Mouse (Mus musculus): ENCODE data around the gene Pih1d1. TPM values are rescaled to one million over a fixed set of nuclear protein-coding genes. Genes with fewer than 3 reads are reported as not detected.

Gene Pih1d1
- total RNA-seq, 2 experiments from 2014 or later, result 43.0 to 46.1 TPM

- TF ChIP-seq CTCF (conservative IDR thresholded peaks at IDR 0.05), result no peak
- peak overlapping the region; percentile 62 for H3K4me3 ChIP-seq
- H3K27ac ChIP-seq, result peak overlapping the region; percentile 94
- DNase-seq (ENCODE audit: low spot score in 2 of 2), result no peak
Observed at GRCm38 (mm10) chr7:45129318-45129717, 24.8 kb upstream of the Pih1d1 start.

GRCm38 (mm10) chr7:45129776-45130512 is 24.2 kb upstream of the Pih1d1 start:
- TF ChIP-seq CTCF (conservative IDR thresholded peaks at IDR 0.05), result no peak
- peak overlapping the region; percentile 62; the same call in 1 of the 2 replicates for H3K4me3 ChIP-seq
- peak overlapping the region; percentile 94 for H3K27ac ChIP-seq

GRCm38 (mm10) chr7:45131850-45132249 is 22.3 kb upstream of the Pih1d1 start:
- DNase-seq (ENCODE audit: low spot score in 2 of 2), result no peak
- Histone ChIP-seq H3K27ac (no peak overlapping the region), H3K4me3 (no peak overlapping the region)
- TF ChIP-seq CTCF (conservative IDR thresholded peaks at IDR 0.05), result no peak

More at GRCm38 (mm10) chr7:45129776-45130512, 24.2 kb upstream of the Pih1d1 start:
- DNase-seq (ENCODE audit: low spot score in 2 of 2), result no peak

- DNase-seq (ENCODE audit: low spot score in 2 of 2), result no peak
Observed at GRCm38 (mm10) chr7:45133446-45134159, 20.5 kb upstream of the Pih1d1 start.

GRCm38 (mm10) chr7:45134544-45135026 is 19.5 kb upstream of the Pih1d1 start:
- Histone ChIP-seq H3K27ac (no peak overlapping the region), H3K4me3 (no peak overlapping the region)
- no peak for DNase-seq (ENCODE audit: low spot score in 2 of 2)
- no peak for TF ChIP-seq CTCF (conservative IDR thresholded peaks at IDR 0.05)

More at GRCm38 (mm10) chr7:45133446-45134159, 20.5 kb upstream of the Pih1d1 start:
- peak; percentile 59 for TF ChIP-seq CTCF (conservative IDR thresholded peaks at IDR 0.05)
- Histone ChIP-seq H3K4me3 (no peak overlapping the region), H3K27ac (no peak overlapping the region)

GRCm38 (mm10) chr7:45135370-45135769 is 18.7 kb upstream of the Pih1d1 start:
- Histone ChIP-seq H3K4me3 (peak overlapping the region; percentile 72), H3K27ac (no peak overlapping the region; the same call in 1 of the 2 replicates)
- TF ChIP-seq CTCF (conservative IDR thresholded peaks at IDR 0.05), result no peak
- no peak for DNase-seq (ENCODE audit: low spot score in 2 of 2)

- DNase-seq (ENCODE audit: low spot score in 2 of 2), result peak; percentile 87 to 88
- H3K27ac ChIP-seq, result peak within 1 kb of the TSS; percentile 81
- H3K4me3 ChIP-seq, result peak within 1 kb of the TSS; percentile 72
- peak; percentile 99 for TF ChIP-seq CTCF (conservative IDR thresholded peaks at IDR 0.05)
Observed at GRCm38 (mm10) chr7:45135993-45136567, 18.0 kb upstream of the Pih1d1 start, which contains the start of the genes Gm45713 and Flt3l. Gene Gm45713 (minus strand): TSS chr7:45136231. Gene Flt3l (minus strand): TSS chr7:45136432.

GRCm38 (mm10) chr7:45137171-45138006 is 16.7 kb upstream of the Pih1d1 start:
- DNase-seq (ENCODE audit: low spot score in 2 of 2), result no peak
- H3K27ac ChIP-seq, result no peak overlapping the region
- H3K4me3 ChIP-seq, result no peak overlapping the region
- no peak for TF ChIP-seq CTCF (conservative IDR thresholded peaks at IDR 0.05)

- Histone ChIP-seq H3K4me3 (no peak overlapping the region), H3K27ac (no peak overlapping the region)
- DNase-seq (ENCODE audit: low spot score in 2 of 2), result no peak
- TF ChIP-seq CTCF (conservative IDR thresholded peaks at IDR 0.05), result no peak
Observed at GRCm38 (mm10) chr7:45138403-45138802, 15.7 kb upstream of the Pih1d1 start.

- no peak for TF ChIP-seq CTCF (conservative IDR thresholded peaks at IDR 0.05)
- Histone ChIP-seq H3K27ac (no peak overlapping the region), H3K4me3 (no peak overlapping the region)
- no peak for DNase-seq (ENCODE audit: low spot score in 2 of 2)
Observed at GRCm38 (mm10) chr7:45139904-45140723, 14.0 kb upstream of the Pih1d1 start.

- H3K4me3 ChIP-seq, result no peak overlapping the region
- no peak overlapping the region for H3K27ac ChIP-seq
- TF ChIP-seq CTCF (conservative IDR thresholded peaks at IDR 0.05), result no peak
- DNase-seq (ENCODE audit: low spot score in 2 of 2), result no peak
Observed at GRCm38 (mm10) chr7:45141319-45141718, 12.8 kb upstream of the Pih1d1 start.
